Mouse (Mus musculus) neural tube, embryonic 13.5 days (tissue): ENCODE measurements around the gene Padi1. TPM values are rescaled to one million over a fixed set of nuclear protein-coding genes. Genes with fewer than 3 reads are reported as not detected.

ENCODE experiments used
- ATAC-seq: fragments of 200-750 bp; cut with Nextera tagmentation; 2 replicates; pipeline ENCODE4 v1.8.0; 2017; ENCODE audit warnings: low read depth, mild to moderate bottlenecking, moderate TSS enrichment, moderate library complexity
- H3K27ac ChIP-seq: fragments of 300-500 bp; sonication (generic); replicated peaks from 2 replicates; pipeline ENCODE4 v1.5.1; 2015; ENCODE audit warnings: moderate library complexity, mild to moderate bottlenecking, inconsistent platforms
- H3K27me3 ChIP-seq: fragments of 300-500 bp; sonication (generic); 2 replicates; pipeline ENCODE4 v1.6.1; 2015; ENCODE audit warnings: mild to moderate bottlenecking, inconsistent platforms
- H3K36me3 ChIP-seq: fragments of 300-500 bp; sonication (generic); 2 replicates; pipeline ENCODE4 v1.6.1; 2015; ENCODE audit warnings: mild to moderate bottlenecking, inconsistent platforms
- H3K4me1 ChIP-seq: fragments of 300-500 bp; sonication (generic); replicated peaks from 2 replicates; pipeline ENCODE4 v1.6.1; 2015; ENCODE audit warnings: inconsistent platforms
- H3K4me2 ChIP-seq: fragments of 300-500 bp; sonication (generic); 2 replicates; pipeline ENCODE4 v1.6.1; 2015; ENCODE audit warnings: inconsistent platforms, mild to moderate bottlenecking, moderate library complexity
- H3K4me3 ChIP-seq: fragments of 300-500 bp; sonication (generic); 2 replicates; pipeline ENCODE4 v1.5.1; 2015; ENCODE audit warnings: mild to moderate bottlenecking, inconsistent platforms
- H3K9ac ChIP-seq: fragments of 300-500 bp; sonication (generic); 2 replicates; pipeline ENCODE4 v1.6.1; 2015; ENCODE audit warnings: moderate library complexity, mild to moderate bottlenecking, inconsistent platforms
- H3K9me3 ChIP-seq: fragments of 300-500 bp; sonication (generic); 2 replicates; pipeline ENCODE4 v1.6.1; 2016; ENCODE audit warnings: inconsistent platforms
- WGBS: fragments of 180-500 bp; shearing (Covaris S2); methylation state at CpG from one replicate; pipeline ENCODE4 v1.1.7; 2015; 5-methylcytosine and 5-hydroxymethylcytosine counted together
- polyA plus RNA-seq: library from polyadenylated mRNA; unstranded; fragments of >200 nt; fragmentation: Nextera tagmentation; extraction: Ambion mirVana; gene quantifications from 2 replicates; pipeline ENCODE4 v1.2.1, GENCODE M21; 2015

Gene Padi1
- polyA plus RNA-seq, 1 experiment from 2014 or later: 0.11 TPM

GRCm38 (mm10) chr4:140876681-140877080 is 31.1 kb upstream of the Padi1 start:
- peaks cover 3% of the 10 kb centered on the region for H3K4me1 ChIP-seq
- no peak overlapping the region for H3K4me2 ChIP-seq
- ATAC-seq: no peak
- no peaks in the 10 kb centered on the region for H3K36me3 ChIP-seq
- H3K4me3 ChIP-seq: no peak overlapping the region
- peaks cover 13% of the 10 kb centered on the region for H3K9me3 ChIP-seq
- 51% methylated on average over 6 of the region's 6 CpGs for WGBS
- no peak overlapping the region for H3K27ac ChIP-seq
- no peaks in the 10 kb centered on the region for H3K27me3 ChIP-seq
- no peak overlapping the region for H3K9ac ChIP-seq

- Histone ChIP-seq H3K4me2 (no peak overlapping the region), H3K27me3 (no peaks in the 10 kb centered on the region), H3K9me3 (peaks cover 13% of the 10 kb centered on the region), H3K27ac (no peak overlapping the region), H3K9ac (no peak overlapping the region), H3K36me3 (no peaks in the 10 kb centered on the region), H3K4me3 (no peak overlapping the region), H3K4me1 (peaks cover 3% of the 10 kb centered on the region)
- no peak for ATAC-seq
- 86% methylated on average over 8 of the region's 8 CpGs for WGBS
Measured at GRCm38 (mm10) chr4:140876161-140876560, 30.6 kb upstream of the Padi1 start.

DNA sequence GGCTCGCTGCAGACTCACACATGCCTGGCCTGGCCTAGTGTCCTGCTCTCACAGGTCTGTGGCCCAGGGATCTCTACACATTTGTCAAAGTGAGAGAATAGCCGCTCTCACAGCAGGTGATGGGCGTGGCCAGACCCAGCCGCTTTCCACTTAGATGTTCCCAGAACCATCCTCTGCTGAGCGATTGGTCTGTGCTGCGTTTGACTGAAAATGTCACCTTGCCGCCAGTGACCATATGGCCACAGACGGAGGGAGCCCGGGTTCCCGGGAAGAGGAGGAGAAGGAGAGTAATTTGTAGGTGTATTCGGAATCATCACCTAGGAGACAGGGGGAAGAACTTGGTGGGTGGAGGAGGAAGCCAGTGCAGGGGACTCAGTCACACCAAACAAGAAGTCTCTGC is 27.4 kb upstream of the Padi1 start:
- H3K27me3 ChIP-seq: no peaks in the 10 kb centered on the region
- no peak overlapping the region for H3K4me3 ChIP-seq
- WGBS: 63% methylated on average over 11 of the region's 11 CpGs

GRCm38 (mm10) chr4:140872686-140872992 is 27.1 kb upstream of the Padi1 start:
- no peak overlapping the region for H3K9ac ChIP-seq
- no peak overlapping the region for H3K4me3 ChIP-seq
- H3K4me1 ChIP-seq: peaks cover 20% of the 10 kb centered on the region
- H3K27ac ChIP-seq: no peak overlapping the region
- WGBS: 78% methylated on average over 5 of the region's 5 CpGs
- no peaks in the 10 kb centered on the region for H3K36me3 ChIP-seq
- no peak overlapping the region for H3K4me2 ChIP-seq
- no peaks in the 10 kb centered on the region for H3K27me3 ChIP-seq
- ATAC-seq: no peak
- H3K9me3 ChIP-seq: peaks cover 13% of the 10 kb centered on the region

More for the DNA sequence above, 27.4 kb upstream of the Padi1 start:
- peaks cover 13% of the 10 kb centered on the region for H3K9me3 ChIP-seq
- H3K4me1 ChIP-seq: peaks cover 16% of the 10 kb centered on the region
- H3K9ac ChIP-seq: no peak overlapping the region
- H3K4me2 ChIP-seq: no peak overlapping the region
- no peak for ATAC-seq
- no peaks in the 10 kb centered on the region for H3K36me3 ChIP-seq
- no peak overlapping the region for H3K27ac ChIP-seq

- no peaks in the 10 kb centered on the region for H3K27me3 ChIP-seq
- ATAC-seq: no peak
- H3K9me3 ChIP-seq: peaks cover 13% of the 10 kb centered on the region
- H3K4me3 ChIP-seq: no peak overlapping the region
- 87% methylated on average over 8 of the region's 8 CpGs for WGBS
- H3K9ac ChIP-seq: no peak overlapping the region
- no peak overlapping the region for H3K4me2 ChIP-seq
- H3K36me3 ChIP-seq: no peaks in the 10 kb centered on the region
- peaks cover 19% of the 10 kb centered on the region for H3K4me1 ChIP-seq
- H3K27ac ChIP-seq: no peak overlapping the region
Measured at GRCm38 (mm10) chr4:140871851-140872685, 26.5 kb upstream of the Padi1 start.

DNA sequence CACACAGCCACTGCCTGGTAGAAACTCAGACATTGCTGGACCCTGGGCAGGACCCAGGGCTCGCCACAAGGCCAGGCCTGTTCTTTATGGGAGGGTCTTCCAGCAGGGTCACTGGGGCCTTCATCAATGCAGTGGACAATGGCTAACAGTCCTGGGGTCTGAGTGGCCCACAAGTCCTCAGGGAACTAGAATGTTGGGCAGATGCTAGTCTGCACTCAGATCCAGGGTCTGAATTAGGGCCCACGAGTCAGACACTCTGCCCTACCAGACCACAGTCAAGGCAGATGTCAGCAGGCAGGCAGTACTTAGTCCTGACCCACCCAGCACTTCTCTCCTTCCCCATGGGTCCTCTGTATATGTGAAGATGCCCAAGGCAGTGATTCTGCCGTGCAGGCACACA is 25.8 kb upstream of the Padi1 start:
- Histone ChIP-seq H3K36me3 (no peaks in the 10 kb centered on the region), H3K9me3 (peaks cover 13% of the 10 kb centered on the region), H3K9ac (no peak overlapping the region), H3K4me1 (peaks cover 19% of the 10 kb centered on the region), H3K27ac (no peak overlapping the region), H3K27me3 (no peaks in the 10 kb centered on the region), H3K4me3 (no peak overlapping the region), H3K4me2 (no peak overlapping the region)
- 77% methylated on average over 3 of the region's 3 CpGs for WGBS
- ATAC-seq: no peak

- Histone ChIP-seq H3K36me3 (no peaks in the 10 kb centered on the region), H3K9ac (no peak overlapping the region), H3K27ac (no peak overlapping the region), H3K9me3 (peaks cover 13% of the 10 kb centered on the region), H3K4me1 (peaks cover 19% of the 10 kb centered on the region), H3K4me2 (no peak overlapping the region), H3K27me3 (no peaks in the 10 kb centered on the region), H3K4me3 (no peak overlapping the region)
- 81% methylated on average over 7 of the region's 7 CpGs for WGBS
- no peak for ATAC-seq
Measured at GRCm38 (mm10) chr4:140870876-140871275, 25.3 kb upstream of the Padi1 start.

DNA sequence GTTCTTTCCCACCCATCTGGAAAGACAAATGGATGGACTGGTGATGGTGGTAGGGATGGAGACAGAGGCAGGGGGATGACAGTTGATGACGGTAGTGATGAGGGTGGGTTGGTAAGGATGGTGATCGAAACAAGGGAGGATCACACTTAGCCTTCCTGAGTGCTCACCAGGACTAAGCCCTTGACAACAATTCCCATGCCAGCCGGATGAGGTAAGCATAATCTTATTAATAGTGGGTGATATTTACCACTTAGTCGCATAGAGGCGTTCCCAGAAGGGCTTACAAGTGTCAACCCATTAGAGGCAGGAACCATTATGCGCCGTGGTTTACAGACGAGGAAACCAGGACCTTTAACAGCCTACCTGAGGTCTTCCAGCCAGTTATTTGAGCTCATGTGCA is 24.4 kb upstream of the Padi1 start:
- 82% methylated on average over 8 of the region's 8 CpGs for WGBS

DNA sequence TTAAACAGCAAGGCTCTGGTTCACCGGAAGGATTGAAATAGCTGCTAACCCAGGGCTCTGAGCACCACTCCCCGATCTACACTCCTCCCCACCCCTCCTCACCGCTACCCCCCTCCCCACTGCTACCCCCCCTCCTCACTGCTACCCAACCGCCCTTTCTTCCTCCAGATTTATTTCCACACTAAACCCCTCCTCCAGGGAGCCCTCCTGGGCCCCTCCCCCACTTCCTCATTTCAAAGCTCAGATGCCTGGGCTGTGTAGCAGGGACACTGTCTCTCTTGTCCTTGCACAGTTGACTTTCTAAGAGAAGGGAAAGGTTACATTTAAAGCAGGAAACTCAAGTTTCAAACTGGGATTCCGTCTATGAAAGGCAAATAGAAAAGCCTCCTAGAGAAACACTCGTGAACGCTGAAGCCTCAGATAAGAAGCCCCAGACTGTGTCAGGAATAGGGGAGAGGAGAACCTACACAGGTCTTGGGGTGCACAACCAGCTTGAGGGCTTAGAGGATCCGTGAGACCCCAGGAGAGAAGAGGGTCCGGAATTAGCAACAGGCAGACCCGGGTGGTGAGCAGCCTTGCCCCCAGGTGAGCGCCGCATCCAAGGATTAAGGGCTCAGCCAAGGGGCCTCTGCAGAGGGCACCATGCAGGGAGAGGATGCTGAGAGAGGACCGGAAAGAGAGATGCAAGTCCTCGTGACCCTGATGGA is 23.1 kb upstream of the Padi1 start:
- H3K27ac ChIP-seq: no peak overlapping the region
- H3K4me2 ChIP-seq: peak overlapping the region; percentile 14
- no peak overlapping the region for H3K4me3 ChIP-seq
- H3K4me1 ChIP-seq: peaks cover 19% of the 10 kb centered on the region
- 7% methylated on average over 14 of the region's 14 CpGs for WGBS
- H3K9me3 ChIP-seq: peaks cover 7% of the 10 kb centered on the region; the same call in 1 of the 2 replicates
- H3K36me3 ChIP-seq: no peaks in the 10 kb centered on the region
- H3K9ac ChIP-seq: no peak overlapping the region
- no peaks in the 10 kb centered on the region for H3K27me3 ChIP-seq
- ATAC-seq: peak; percentile 53; the same call in 1 of the 2 replicates

More for the DNA sequence above, 24.4 kb upstream of the Padi1 start:
- Histone ChIP-seq H3K36me3 (no peaks in the 10 kb centered on the region), H3K27ac (no peak overlapping the region), H3K9me3 (peaks cover 13% of the 10 kb centered on the region), H3K27me3 (no peaks in the 10 kb centered on the region), H3K4me1 (peaks cover 19% of the 10 kb centered on the region), H3K4me2 (no peak overlapping the region), H3K4me3 (no peak overlapping the region), H3K9ac (no peak overlapping the region)
- ATAC-seq: no peak

DNA sequence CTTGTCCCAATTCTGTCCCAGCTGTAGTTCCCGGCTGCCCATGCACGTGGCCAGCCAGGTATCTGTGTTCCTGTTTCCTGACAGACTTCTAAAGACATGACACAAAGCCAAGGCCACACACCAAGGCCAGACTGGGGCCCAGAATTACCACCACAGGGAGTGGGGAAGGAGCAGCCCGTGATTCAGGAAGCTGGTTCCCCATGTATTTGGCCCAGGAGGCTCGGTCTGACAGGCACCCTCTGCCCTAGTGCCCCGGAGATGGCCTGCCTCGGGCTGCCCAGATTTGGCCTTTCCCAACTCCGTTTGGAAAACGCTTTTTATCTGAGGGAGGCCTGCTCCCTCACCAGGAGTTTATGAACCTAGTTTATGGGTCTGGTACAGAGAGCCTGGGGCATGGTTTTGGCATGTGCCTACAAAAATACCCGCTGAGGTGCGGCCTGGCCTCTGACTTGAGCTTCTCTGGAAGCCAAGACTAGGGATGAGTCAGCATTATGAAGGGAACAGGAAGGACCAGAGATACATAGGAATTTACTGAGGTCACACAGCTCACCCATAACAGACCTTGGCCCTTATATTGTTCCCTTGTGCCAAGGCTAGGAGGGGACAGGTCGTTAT is 16.6 kb upstream of the Padi1 start:
- 82% methylated on average over 11 of the region's 11 CpGs for WGBS
- Histone ChIP-seq H3K27ac (no peak overlapping the region), H3K9ac (no peak overlapping the region), H3K9me3 (no peaks in the 10 kb centered on the region), H3K4me3 (no peak overlapping the region), H3K27me3 (no peaks in the 10 kb centered on the region), H3K4me2 (no peak overlapping the region), H3K4me1 (no peaks in the 10 kb centered on the region), H3K36me3 (no peaks in the 10 kb centered on the region)
- no peak for ATAC-seq

GRCm38 (mm10) chr4:140860767-140861147 is 15.2 kb upstream of the Padi1 start:
- Histone ChIP-seq H3K27ac (no peak overlapping the region), H3K4me3 (no peak overlapping the region), H3K9me3 (no peaks in the 10 kb centered on the region), H3K27me3 (no peaks in the 10 kb centered on the region), H3K4me1 (no peaks in the 10 kb centered on the region), H3K36me3 (no peaks in the 10 kb centered on the region), H3K4me2 (no peak overlapping the region), H3K9ac (no peak overlapping the region)
- 91% methylated on average over 7 of the region's 7 CpGs for WGBS
- no peak for ATAC-seq

GRCm38 (mm10) chr4:140860125-140860766 is 14.7 kb upstream of the Padi1 start:
- Histone ChIP-seq H3K27ac (no peak overlapping the region), H3K4me3 (no peak overlapping the region), H3K27me3 (no peaks in the 10 kb centered on the region), H3K36me3 (no peaks in the 10 kb centered on the region), H3K9me3 (no peaks in the 10 kb centered on the region), H3K4me1 (no peaks in the 10 kb centered on the region), H3K4me2 (no peak overlapping the region), H3K9ac (no peak overlapping the region)
- no peak for ATAC-seq
- WGBS: 58% methylated on average over 7 of the region's 7 CpGs
